Mouse (Mus musculus): Measurements from ENCODE around the gene Nfkbid.
A peak's percentile ranks its signal among the peaks of the same experiment; 100 is the strongest.
"Not testable (repeated sequence)": the region's sequence is repeated elsewhere in the genome, so short reads cannot be mapped to it uniquely, and the experiment has no call there.

The Nfkbid gene

GRCm38 (mm10) chr7:30463996-30464395, 42.5 kb downstream of the Nfkbid start:
- DNase-seq (ENCODE audit: low read depth, low spot score): no peak

- DNase-seq (ENCODE audit: low read depth, low spot score): no peak
These were observed 43.3 kb downstream of the Nfkbid start for GRCm38 (mm10) chr7:30464816-30465300.

- DNase-seq (ENCODE audit: low read depth, low spot score): peak; percentile 52
These were observed 50.9 kb downstream of the Nfkbid start for GRCm38 (mm10) chr7:30472411-30472810.

GRCm38 (mm10) chr7:30474999-30475398, 53.5 kb downstream of the Nfkbid start:
- no peak for DNase-seq (ENCODE audit: low read depth, low spot score)

- not testable (repeated sequence) for DNase-seq (ENCODE audit: low read depth, low spot score)
These were observed 54.6 kb downstream of the Nfkbid start for GRCm38 (mm10) chr7:30476136-30476535.

GRCm38 (mm10) chr7:30477415-30478381, 56.2 kb downstream of the Nfkbid start:
- no peak for DNase-seq (ENCODE audit: low read depth, low spot score)

Data from CD4-positive helper T cell, adult 2 months (primary cell).